Mouse (Mus musculus) lung, embryonic 16.5 days (tissue): Measurements from ENCODE around the gene Arid3c. TPM values are rescaled to one million over a fixed set of nuclear protein-coding genes. Genes with fewer than 3 reads are reported as not detected.
"Not testable (repeated sequence)": the region's sequence is repeated elsewhere in the genome, so short reads cannot be mapped to it uniquely, and the experiment has no call there.

Experiments used
- ATAC-seq: fragments of 200-750 bp; cut with Nextera tagmentation; 2 replicates; pipeline ENCODE4 v1.8.0; 2017; ENCODE audit warnings: low read depth, mild to moderate bottlenecking, moderate library complexity
- H3K27ac ChIP-seq: fragments of 300-500 bp; sonication (generic); 2 replicates; pipeline ENCODE4 v1.5.1; 2014; ENCODE audit warnings: mild to moderate bottlenecking, control low read depth, low read length
- H3K27me3 ChIP-seq: fragments of 300-500 bp; sonication (generic); 2 replicates; pipeline ENCODE4 v1.6.1; 2014; ENCODE audit warnings: low read depth, low read length, mixed read lengths; ENCODE audit not compliant: control insufficient read depth, insufficient read depth
- H3K36me3 ChIP-seq: fragments of 300-500 bp; sonication (generic); 2 replicates; pipeline ENCODE4 v1.6.1; 2014; ENCODE audit warnings: low read length; ENCODE audit not compliant: control insufficient read depth, insufficient read depth
- H3K4me1 ChIP-seq: fragments of 300-500 bp; sonication (generic); replicated peaks from 2 replicates; pipeline ENCODE4 v1.6.1; 2014; ENCODE audit warnings: low read length, mixed read lengths; ENCODE audit not compliant: control insufficient read depth, insufficient read depth
- H3K4me2 ChIP-seq: fragments of 300-500 bp; sonication (generic); 2 replicates; pipeline ENCODE4 v1.6.1; 2014; ENCODE audit warnings: low read depth, low read length, control low read depth
- H3K4me3 ChIP-seq: fragments of 300-500 bp; sonication (generic); 2 replicates; pipeline ENCODE4 v1.5.1; 2014; ENCODE audit warnings: mild to moderate bottlenecking, low read length, control low read depth
- H3K9ac ChIP-seq: fragments of 300-500 bp; sonication (generic); 2 replicates; pipeline ENCODE4 v1.6.1; 2014; ENCODE audit warnings: low read length, control low read depth
- H3K9me3 ChIP-seq: fragments of 300-500 bp; sonication (generic); 2 replicates; pipeline ENCODE4 v1.6.1; 2016; ENCODE audit warnings: low read length; ENCODE audit not compliant: control insufficient read depth
- WGBS: fragments of 180-500 bp; shearing (Covaris S2); extraction: QIAGEN DNeasy Blood & Tissue Kit; methylation state at CpG from one replicate; pipeline ENCODE4 v1.1.7; 2014; 5-methylcytosine and 5-hydroxymethylcytosine counted together
- polyA plus RNA-seq: library from polyadenylated mRNA; unstranded; fragments of >200 nt; fragmentation: Nextera tagmentation; extraction: Ambion mirVana; gene quantifications from 2 replicates; pipeline ENCODE4 v1.2.1, GENCODE M21; 2015

The Arid3c gene
- polyA plus RNA-seq, 1 experiment from 2014 or later: not detected

DNA sequence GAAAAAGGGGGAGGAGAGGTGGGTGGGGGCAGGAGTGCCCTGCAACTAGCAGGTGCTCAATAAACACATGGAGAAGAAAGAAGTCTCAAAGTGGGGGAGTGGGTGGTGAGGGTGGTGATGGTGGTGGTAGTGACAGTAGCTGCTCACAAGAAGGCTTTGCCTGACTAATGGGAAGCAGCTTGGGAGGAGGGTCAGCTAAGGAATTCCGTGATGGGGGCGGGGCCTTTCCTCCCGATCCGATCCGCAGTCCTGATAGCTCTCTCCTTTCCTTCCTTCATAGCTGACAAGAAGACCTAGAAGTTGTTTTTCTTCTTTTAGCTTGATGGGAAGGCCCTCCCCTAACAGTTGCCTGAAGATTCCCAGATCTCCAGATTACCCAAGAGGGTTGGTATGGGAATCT is 26.3 kb downstream of the Arid3c start:
- WGBS: 5% methylated on average over 5 of the region's 5 CpGs
- Histone ChIP-seq H3K4me1 (peaks cover 10% of the 10 kb centered on the region), H3K27me3 (peaks cover 3% of the 10 kb centered on the region; the same call in 1 of the 2 replicates), H3K9me3 (no peaks in the 10 kb centered on the region), H3K9ac (no peak overlapping the region), H3K27ac (no peak overlapping the region), H3K36me3 (no peaks in the 10 kb centered on the region), H3K4me2 (no peak overlapping the region), H3K4me3 (no peak overlapping the region)
- no peak for ATAC-seq

GRCm38 (mm10) chr4:41702226-41702625 is 28.7 kb downstream of the Arid3c start:
- not testable (repeated sequence) for H3K9ac ChIP-seq, ATAC-seq, H3K4me3 ChIP-seq, H3K36me3 ChIP-seq, H3K4me2 ChIP-seq, H3K4me1 ChIP-seq, H3K27ac ChIP-seq, H3K9me3 ChIP-seq, H3K27me3 ChIP-seq
- WGBS: 61% methylated on average over 2 of the region's 2 CpGs

GRCm38 (mm10) chr4:41700224-41700623 is 30.7 kb downstream of the Arid3c start:
- WGBS: 86% methylated on average over 2 of the region's 8 CpGs
- H3K4me1 ChIP-seq, H3K4me2 ChIP-seq, H3K36me3 ChIP-seq, H3K4me3 ChIP-seq, H3K27ac ChIP-seq, H3K9ac ChIP-seq, ATAC-seq, H3K9me3 ChIP-seq, H3K27me3 ChIP-seq: not testable (repeated sequence)

GRCm38 (mm10) chr4:41699783-41700182 is 31.2 kb downstream of the Arid3c start, which contains the start of gene Il11ra1:
Il11ra1 (plus strand) TSS chr4:41699989.
- not testable (repeated sequence) for ATAC-seq, H3K9me3 ChIP-seq, H3K4me2 ChIP-seq, H3K4me1 ChIP-seq, H3K27me3 ChIP-seq, H3K9ac ChIP-seq, H3K4me3 ChIP-seq, H3K36me3 ChIP-seq, H3K27ac ChIP-seq
- WGBS: 65% methylated on average over 9 of the region's 10 CpGs

DNA sequence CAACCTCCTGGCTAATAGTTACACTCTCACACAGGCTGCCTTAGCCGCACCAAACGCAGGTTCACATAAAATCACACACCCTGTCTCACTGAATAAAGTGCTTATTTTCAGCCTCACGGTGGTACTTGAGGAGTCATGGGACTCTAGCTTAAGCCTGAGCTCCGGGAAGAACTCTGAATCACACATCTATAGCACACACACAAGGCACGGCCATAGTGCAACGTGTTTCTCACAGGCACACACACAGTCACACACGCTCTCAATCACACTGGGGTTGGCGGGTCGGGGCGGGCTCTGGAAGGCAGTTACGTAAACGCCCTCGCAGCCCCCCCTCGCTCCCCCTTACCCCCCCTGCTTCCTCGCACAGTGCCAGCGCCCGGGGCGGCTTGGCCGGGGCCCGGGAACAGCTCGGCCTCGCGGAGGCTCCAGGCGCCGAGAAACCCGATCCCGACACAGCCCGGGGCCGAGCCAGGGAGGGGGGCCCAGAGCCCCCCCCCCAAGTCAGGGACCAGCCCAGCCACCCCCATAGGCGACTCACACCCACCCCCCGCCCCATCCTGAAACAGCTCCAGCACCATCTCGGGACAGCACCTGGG is 32.4 kb downstream of the Arid3c start:
- not testable (repeated sequence) for H3K27ac ChIP-seq, ATAC-seq, H3K36me3 ChIP-seq, H3K27me3 ChIP-seq, H3K4me3 ChIP-seq, H3K9ac ChIP-seq, H3K4me1 ChIP-seq, H3K9me3 ChIP-seq
- H3K4me2 ChIP-seq: peak overlapping the region; percentile 8; the same call in 1 of the 2 replicates
- WGBS: 6% methylated on average over 13 of the region's 32 CpGs

- peak within 1 kb of the TSS; percentile 35 for H3K4me2 ChIP-seq
- ATAC-seq, H3K36me3 ChIP-seq, H3K9ac ChIP-seq, H3K4me1 ChIP-seq, H3K27me3 ChIP-seq, H3K9me3 ChIP-seq, H3K4me3 ChIP-seq, H3K27ac ChIP-seq: not testable (repeated sequence)
- WGBS: 14% methylated on average over 31 of the region's 40 CpGs
Measured at GRCm38 (mm10) chr4:41696930-41697841, 33.8 kb downstream of the Arid3c start, which contains the start of gene Cntfr. Cntfr (minus strand) TSS chr4:41697089.

GRCm38 (mm10) chr4:41696452-41696851 is 34.5 kb downstream of the Arid3c start:
- H3K4me2 ChIP-seq, H3K9ac ChIP-seq, H3K27ac ChIP-seq, H3K27me3 ChIP-seq, H3K4me3 ChIP-seq, H3K36me3 ChIP-seq, ATAC-seq, H3K9me3 ChIP-seq, H3K4me1 ChIP-seq: not testable (repeated sequence)
- 13% methylated on average over 9 of the region's 15 CpGs for WGBS

DNA sequence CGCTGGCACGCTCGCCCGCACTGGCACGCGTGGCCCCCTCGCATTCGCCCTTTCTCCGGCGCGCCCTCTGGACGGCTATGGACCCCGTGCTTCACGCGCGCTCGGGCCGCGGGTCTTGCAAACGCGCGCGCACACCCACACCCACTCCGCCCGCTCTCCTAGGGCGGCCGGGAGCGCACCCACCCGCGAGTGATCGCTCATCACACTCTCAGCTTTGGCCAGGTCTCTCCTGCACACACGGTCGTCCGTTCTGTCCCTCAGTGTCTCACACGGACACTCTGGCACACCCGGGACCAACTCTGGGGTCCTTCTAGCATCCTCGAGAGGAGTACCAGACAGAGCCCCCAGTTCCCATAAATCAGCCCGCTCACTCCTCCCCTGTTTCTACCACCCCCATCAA is 35.1 kb downstream of the Arid3c start:
- 3% methylated on average over 11 of the region's 38 CpGs for WGBS
- ATAC-seq, H3K4me1 ChIP-seq, H3K36me3 ChIP-seq, H3K27ac ChIP-seq, H3K9ac ChIP-seq, H3K27me3 ChIP-seq, H3K9me3 ChIP-seq: not testable (repeated sequence)
- Histone ChIP-seq H3K4me2 (peak overlapping the region; percentile 35; the same call in 1 of the 2 replicates), H3K4me3 (peak overlapping the region; percentile 19; the same call in 1 of the 2 replicates)

GRCm38 (mm10) chr4:41693511-41693910 is 37.4 kb downstream of the Arid3c start:
- H3K9ac ChIP-seq, H3K4me2 ChIP-seq, H3K4me1 ChIP-seq, H3K27me3 ChIP-seq, ATAC-seq, H3K36me3 ChIP-seq, H3K9me3 ChIP-seq, H3K4me3 ChIP-seq, H3K27ac ChIP-seq: not testable (repeated sequence)
- WGBS: 17% methylated on average over 4 of the region's 4 CpGs
